Mouse (Mus musculus) lung, postnatal 36 days (tissue): ENCODE results near the gene Irak1bp1.

Experiments used
- DNase-seq: peaks from one replicate; pipeline ENCODE4 v3.0.0; 2022; ENCODE audit warnings: mixed read lengths

Gene Irak1bp1

GRCm38 (mm10) chr9:82888645-82889044 lies 59.3 kb downstream of the Irak1bp1 start:
- DNase-seq: no peak
